Mouse (Mus musculus) C2C12 (cell line): ENCODE measurements around the gene 4922502D21Rik.

Experiments
- CTCF ChIP-seq: IDR thresholded peaks from one replicate; pipeline ENCODE4 v1.5.1; 2011; ENCODE audit not compliant: control insufficient read depth, insufficient read depth, insufficient read length
- MAX ChIP-seq: IDR thresholded peaks from one replicate; pipeline ENCODE4 v1.6.1; 2011; ENCODE audit warnings: mild to moderate bottlenecking, control low read depth
- MYOD1 ChIP-seq: IDR thresholded peaks from one replicate; pipeline ENCODE4 v1.6.1; 2011; ENCODE audit warnings: low read depth; ENCODE audit not compliant: control insufficient read depth, insufficient read length
- MYOG ChIP-seq: IDR thresholded peaks from one replicate; pipeline ENCODE4 v1.6.1; 2011; ENCODE audit not compliant: control insufficient read depth, insufficient read length; ENCODE audit errors: extremely low read depth
- USF1 ChIP-seq: IDR thresholded peaks from one replicate; pipeline ENCODE4 v1.6.1; 2011; ENCODE audit warnings: low read depth, mild to moderate bottlenecking, control low read depth, moderate library complexity

DNA sequence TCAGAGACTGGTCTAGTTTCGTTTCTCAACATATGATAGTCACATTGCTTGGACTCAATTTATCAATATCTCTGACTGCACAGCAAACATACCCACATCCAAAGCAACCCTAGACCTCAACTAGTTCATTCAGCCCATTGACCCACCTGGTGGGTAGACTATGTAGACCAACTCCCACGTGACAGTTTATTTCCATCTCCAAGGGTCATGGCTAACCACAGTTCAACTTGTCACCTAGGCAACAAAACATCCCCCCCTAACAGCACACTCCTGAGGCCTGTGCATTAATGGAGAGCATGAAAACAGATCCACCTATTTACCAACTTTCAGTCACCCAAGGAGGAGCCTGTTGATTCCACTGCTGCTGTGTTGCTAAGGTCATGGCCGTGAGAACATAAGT lies 57.9 kb downstream of the 4922502D21Rik start:
- TF ChIP-seq CTCF (no peak), MYOD1 (no peak), MAX (no peak), USF1 (no peak), MYOG (no peak)
